9 mouse cellular contexts compared by ENCODE assay signal in the genomic region with DNA sequence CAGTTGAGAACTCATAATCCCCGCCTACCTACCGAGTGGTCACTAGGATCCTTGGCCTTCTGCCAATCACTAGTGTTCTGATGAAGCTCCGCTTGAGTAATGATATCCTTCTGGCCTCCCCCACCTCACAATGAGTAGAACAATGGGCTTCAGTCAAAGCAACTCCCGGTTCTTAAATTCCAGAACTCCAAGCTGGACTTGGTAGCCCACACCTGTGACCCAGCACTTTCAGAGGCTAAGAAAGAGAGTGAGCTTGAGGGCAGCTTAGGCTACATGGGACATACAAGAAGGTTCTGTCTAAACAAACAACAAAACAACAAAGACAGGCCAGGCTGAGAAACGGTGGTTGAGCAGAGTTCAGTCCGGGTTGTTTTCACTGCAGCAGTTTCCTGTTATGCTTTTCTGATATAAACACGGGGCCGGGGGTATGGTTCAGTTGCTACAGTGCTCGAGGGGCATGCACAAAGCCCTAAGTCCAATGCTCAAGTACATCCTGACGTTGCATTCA. TPM values are rescaled to one million over a fixed set of nuclear protein-coding genes. Genes with fewer than 3 reads are reported as not detected.
DNase-seq lines count a peak whose midpoint lies in the region; ATAC-seq and TF ChIP-seq lines count a peak whose summit lies in the region.
"Had no signal": no experiment of that assay in that cellular context is flagged by ENCODE, and none has a peak within 500 bp of the region (broad histone marks: within the 10 kb centered on the region; RNA-seq: fewer than 3 reads in every experiment).

No protein-coding gene starts in this region.

- no peak overlapping the region for H3K4me3 ChIP-seq in lung, adult 2 months (replicated peaks; ENCODE audit: extremely low read depth, low read depth, low read length)
- H3K4me3 ChIP-seq: neural tube, embryonic 12.5 days had no signal

- ATAC-seq in cerebellum, adult (ENCODE audit: insufficient number of reproducible peaks, low FRiP score, low TSS enrichment): no peak

- intact Hi-C loops in heart, postnatal 36 days (cut with DNase I): no loop called here

- TF ChIP-seq POLR2A in lung, adult 2 months (IDR thresholded peaks at IDR 0.05; ENCODE audit: borderline replicate concordance, extremely low read depth, low read depth, low read length): no peak

- H3K4me1 ChIP-seq in lung, adult 2 months (ENCODE audit: control insufficient read depth, insufficient read depth, low read length): peaks cover 21% of the 10 kb centered on the region
- H3K4me1 ChIP-seq: neural tube, embryonic 12.5 days had no signal

- DNase-seq in 3T3-L1 (ENCODE audit: low read depth, low spot score): peak; percentile 63
- DNase-seq in adrenal gland, postnatal 14 days: peak; percentile 62
- DNase-seq in heart, postnatal 36 days: peak; percentile 19 to 33
- DNase-seq in lung, adult 2 months: peak; percentile 23
- DNase-seq in urinary bladder, postnatal 14 days (ENCODE audit: low spot score): no peak
- no peak for DNase-seq in urinary bladder, postnatal 10 days (ENCODE audit: low spot score)
- DNase-seq in embryo, embryonic 11 days: no peak

- 24% methylated on average over 10 of the region's 10 CpGs for WGBS in lung, adult 2 months

- no peak for TF ChIP-seq CTCF in lung, adult 2 months (IDR thresholded peaks at IDR 0.05; ENCODE audit: insufficient read depth, low read length)

RNA-seq across cellular contexts. Expression of a gene that starts 7.4 kb away (rescaled TPM):
- 174 and 183 TPM in 2 replicates for total RNA-seq in adrenal gland, postnatal 14 days (2021)
- 100 to 1,000 TPM; 125 to 126 TPM for total RNA-seq in heart, postnatal 36 days (2021)
- 22.0 and 24.9 TPM in 2 replicates for polyA plus RNA-seq in lung, adult 2 months (2012; rRNA removed)

RNA-seq across cellular contexts. Expression of a gene that starts 16.9 kb away (rescaled TPM):
- total RNA-seq in adrenal gland, postnatal 14 days (2021): 10.6 and 11.8 TPM in 2 replicates
- 1 to 10 TPM; 5.3 to 6.8 TPM for total RNA-seq in heart, postnatal 36 days (2021)
- polyA plus RNA-seq in lung, adult 2 months (2012; rRNA removed): 3.0 and 5.1 TPM in 2 replicates

RNA-seq across cellular contexts. Expression of a gene that starts 43.0 kb away (rescaled TPM):
- 168 and 172 TPM in 2 replicates for total RNA-seq in adrenal gland, postnatal 14 days (2021)
- 10 to 100 TPM; 81.8 to 88.8 TPM for total RNA-seq in heart, postnatal 36 days (2021)
- 14.0 and 20.4 TPM in 2 replicates for polyA plus RNA-seq in lung, adult 2 months (2012; rRNA removed)

Comparison
In these comparisons a context has a peak if more than half of its experiments do, and no peak if none do; other contexts are left out.
1. DNase-seq: peak in 3T3-L1 (single experiment), adrenal gland, postnatal 14 days (single experiment), heart, postnatal 36 days (2 of 2) and lung, adult 2 months (single experiment); none in urinary bladder, postnatal 14 days (single experiment), urinary bladder, postnatal 10 days (single experiment) and embryo, embryonic 11 days (single experiment).